Mouse (Mus musculus): ENCODE data around the gene Aldh3b3.
"Not testable (repeated sequence)": the region's sequence is repeated elsewhere in the genome, so short reads cannot be mapped to it uniquely, and the experiment has no call there.

GRCm38 (mm10) chr19:3957296-3958036 is 979 bp upstream of the Aldh3b3 start:
- TF ChIP-seq POLR2A (IDR thresholded peaks at IDR 0.05; ENCODE audit: low read depth, low read length); TBP (conservative IDR thresholded peaks at IDR 0.05; ENCODE audit: low read depth, low read length); ZC3H11A (IDR thresholded peaks at IDR 0.05; ENCODE audit: low read depth, low read length); TCF12 (IDR thresholded peaks at IDR 0.05; ENCODE audit: low read depth, low read length); E2F4 (IDR thresholded peaks at IDR 0.05; ENCODE audit: insufficient replicate concordance, low read depth, low read length); JUN (IDR thresholded peaks at IDR 0.05; ENCODE audit: insufficient read depth, low read depth, low read length); MAFK (IDR thresholded peaks at IDR 0.05; ENCODE audit: insufficient replicate concordance, low read length); MAZ (IDR thresholded peaks at IDR 0.05; ENCODE audit: low read depth, low read length); CTCF (conservative IDR thresholded peaks at IDR 0.05 in 1 of 2, IDR thresholded peaks at IDR 0.05 in 1 of 2; ENCODE audit: low read depth in 2 of 2, low read length in 2 of 2); NELFE (IDR thresholded peaks at IDR 0.05; ENCODE audit: low read depth, low read length); CHD1 (IDR thresholded peaks at IDR 0.05; ENCODE audit: low read depth, low read length); ELF1 (IDR thresholded peaks at IDR 0.05; ENCODE audit: low read depth, low read length); ZMIZ1 (IDR thresholded peaks at IDR 0.05; ENCODE audit: low read depth, low read length): not testable (repeated sequence)
